23 mouse cellular contexts compared by ENCODE assay signal in genomic region chr1:54762216-54762807, GRCm38 (mm10).
DNase-seq lines count a peak whose midpoint lies in the region; ATAC-seq and TF ChIP-seq lines count a peak whose summit lies in the region.
"Had no signal": no experiment of that assay in that cellular context is flagged by ENCODE, and none has a peak within 500 bp of the region (broad histone marks: within the 10 kb centered on the region; RNA-seq: fewer than 3 reads in every experiment).

No protein-coding gene starts in this region.

- H3K27ac ChIP-seq in heart, embryonic 12.5 days (ENCODE audit: poor library complexity, severe bottlenecking): no peak overlapping the region
- H3K27ac ChIP-seq in midbrain, embryonic 15.5 days: peak overlapping the region; percentile 12; the same call in 1 of the 2 replicates
- no peak overlapping the region for H3K27ac ChIP-seq in midbrain, postnatal 0 days (ENCODE audit: low read depth, low read length)
- H3K27ac ChIP-seq in forebrain, embryonic 14.5 days (ENCODE audit: low read depth, low read length): peak overlapping the region; percentile 61; the same call in 1 of the 2 replicates
- H3K27ac ChIP-seq in neural tube, embryonic 14.5 days (ENCODE audit: low read depth, low read length): peak overlapping the region; percentile 64; the same call in 1 of the 2 replicates
- H3K27ac ChIP-seq: heart, embryonic 13.5 days; limb, embryonic 12.5 days; midbrain, embryonic 12.5 days had no signal

- no peak overlapping the region for H3K9ac ChIP-seq in heart, embryonic 12.5 days
- no peak overlapping the region for H3K9ac ChIP-seq in midbrain, embryonic 15.5 days
- no peak overlapping the region for H3K9ac ChIP-seq in midbrain, postnatal 0 days (replicated peaks; ENCODE audit: low read length, poor library complexity, severe bottlenecking)
- H3K9ac ChIP-seq in forebrain, embryonic 14.5 days (ENCODE audit: low read length): no peak overlapping the region
- H3K9ac ChIP-seq in neural tube, embryonic 14.5 days (replicated peaks; ENCODE audit: low read depth, low read length): no peak overlapping the region
- H3K9ac ChIP-seq: heart, embryonic 13.5 days; limb, embryonic 12.5 days; liver, postnatal 0 days; midbrain, embryonic 12.5 days had no signal

- H3K36me3 ChIP-seq in heart, embryonic 12.5 days: peaks cover 15% of the 10 kb centered on the region
- no peaks in the 10 kb centered on the region for H3K36me3 ChIP-seq in midbrain, embryonic 15.5 days (replicated peaks)
- H3K36me3 ChIP-seq in midbrain, postnatal 0 days (ENCODE audit: insufficient read depth, low read length): peaks cover 14% of the 10 kb centered on the region; the same call in 1 of the 2 replicates
- no peaks in the 10 kb centered on the region for H3K36me3 ChIP-seq in forebrain, embryonic 14.5 days (ENCODE audit: control insufficient read depth, insufficient read depth, low read length)
- no peaks in the 10 kb centered on the region; the same call in 1 of the 2 replicates for H3K36me3 ChIP-seq in neural tube, embryonic 14.5 days (ENCODE audit: control insufficient read depth, insufficient read depth, low read length)
- H3K36me3 ChIP-seq: midbrain, embryonic 12.5 days had no signal

- no peaks in the 10 kb centered on the region for H3K9me3 ChIP-seq in heart, embryonic 12.5 days (replicated peaks)
- H3K9me3 ChIP-seq in midbrain, embryonic 15.5 days: no peaks in the 10 kb centered on the region
- no peaks in the 10 kb centered on the region for H3K9me3 ChIP-seq in midbrain, postnatal 0 days (ENCODE audit: low read length)
- H3K9me3 ChIP-seq in forebrain, embryonic 14.5 days (replicated peaks; ENCODE audit: control insufficient read depth, low read length): no peaks in the 10 kb centered on the region
- H3K9me3 ChIP-seq in neural tube, embryonic 14.5 days (ENCODE audit: control insufficient read depth, low read length): no peaks in the 10 kb centered on the region
- H3K9me3 ChIP-seq: heart, embryonic 13.5 days; limb, embryonic 12.5 days; midbrain, embryonic 12.5 days had no signal

- 84% methylated on average over 10 of the region's 10 CpGs for WGBS in heart, embryonic 12.5 days
- WGBS in midbrain, embryonic 15.5 days: 69% methylated on average over 10 of the region's 10 CpGs
- WGBS in midbrain, postnatal 0 days: 79% methylated on average over 10 of the region's 10 CpGs
- WGBS in forebrain, embryonic 14.5 days: 12% methylated on average over 10 of the region's 10 CpGs
- 43% methylated on average over 10 of the region's 10 CpGs for WGBS in neural tube, embryonic 14.5 days

- H3K4me2 ChIP-seq in heart, embryonic 12.5 days: no peak overlapping the region
- H3K4me2 ChIP-seq in midbrain, embryonic 15.5 days: no peak overlapping the region
- H3K4me2 ChIP-seq in midbrain, postnatal 0 days (ENCODE audit: low read depth, low read length, poor library complexity, severe bottlenecking): no peak overlapping the region
- 0 out of 2 replicates have a peak overlapping the region, but pooled peaks have one; percentile 8 for H3K4me2 ChIP-seq in forebrain, embryonic 14.5 days (ENCODE audit: low read length)
- H3K4me2 ChIP-seq in neural tube, embryonic 14.5 days (ENCODE audit: low read depth, low read length): no peak overlapping the region
- H3K4me2 ChIP-seq: heart, embryonic 13.5 days; limb, embryonic 12.5 days; liver, embryonic 11.5 days; midbrain, embryonic 12.5 days had no signal

- H3K27me3 ChIP-seq in heart, embryonic 12.5 days (replicated peaks): no peaks in the 10 kb centered on the region
- H3K27me3 ChIP-seq in midbrain, embryonic 15.5 days (replicated peaks): no peaks in the 10 kb centered on the region
- H3K27me3 ChIP-seq in midbrain, postnatal 0 days (ENCODE audit: insufficient read depth, low read length): no peaks in the 10 kb centered on the region
- no peaks in the 10 kb centered on the region for H3K27me3 ChIP-seq in forebrain, embryonic 14.5 days (replicated peaks; ENCODE audit: control insufficient read depth, insufficient read depth, low read length)
- H3K27me3 ChIP-seq in neural tube, embryonic 14.5 days (ENCODE audit: control insufficient read depth, insufficient read depth, low read length): no peaks in the 10 kb centered on the region
- H3K27me3 ChIP-seq: heart, embryonic 13.5 days; limb, embryonic 12.5 days; midbrain, embryonic 12.5 days had no signal

- DNase-seq in heart, adult 11 months: peak; percentile 66
- no peak for DNase-seq in midbrain, postnatal 0 days (ENCODE audit: low spot score)
- DNase-seq in forebrain, embryonic 14.5 days (ENCODE audit: low spot score): peak; percentile 65
- DNase-seq in left cerebral cortex, adult 18-20 months (ENCODE audit: low spot score in 2 of 2): no peak
- DNase-seq in kidney, adult 11 months: no peak
- DNase-seq: adrenal gland, postnatal 10 days; cerebellum, adult 8-10 months; cerebellum, postnatal 36 days; embryo, embryonic 11 days; gastrocnemius, postnatal 14 days; heart, adult 18-20 months; heart, postnatal 14 days; kidney, adult 18-20 months; liver, postnatal 0 days; lung, postnatal 10 days; thymus, postnatal 14 days had no signal

- no peak for ATAC-seq in heart, embryonic 12.5 days (ENCODE audit: insufficient number of reproducible peaks, low FRiP score)
- ATAC-seq in midbrain, embryonic 15.5 days (replicated peaks): no peak
- ATAC-seq in midbrain, postnatal 0 days (ENCODE audit: low FRiP score): no peak
- peak; percentile 68 for ATAC-seq in forebrain, embryonic 14.5 days
- peak; percentile 77; the same call in 1 of the 2 replicates for ATAC-seq in neural tube, embryonic 14.5 days (ENCODE audit: low read depth)
- ATAC-seq: liver, postnatal 0 days had no signal

- H3K4me1 ChIP-seq in heart, embryonic 12.5 days (replicated peaks): peaks cover 1% of the 10 kb centered on the region; the same call in 1 of the 2 replicates
- H3K4me1 ChIP-seq in midbrain, embryonic 15.5 days: no peaks in the 10 kb centered on the region
- H3K4me1 ChIP-seq in midbrain, postnatal 0 days (ENCODE audit: insufficient read depth, low read length): no peaks in the 10 kb centered on the region
- 0 out of 2 replicates have a peak, but pooled peaks cover 3% of the 10 kb centered on the region for H3K4me1 ChIP-seq in forebrain, embryonic 14.5 days (ENCODE audit: control insufficient read depth, insufficient read depth, low read length)
- H3K4me1 ChIP-seq in neural tube, embryonic 14.5 days (ENCODE audit: control insufficient read depth, insufficient read depth, low read length): no peaks in the 10 kb centered on the region
- H3K4me1 ChIP-seq: limb, embryonic 12.5 days had no signal

- H3K4me3 ChIP-seq in heart, embryonic 12.5 days: no peak overlapping the region
- H3K4me3 ChIP-seq in midbrain, embryonic 15.5 days: no peak overlapping the region
- H3K4me3 ChIP-seq in midbrain, postnatal 0 days (ENCODE audit: low read depth, low read length): no peak overlapping the region
- no peak overlapping the region for H3K4me3 ChIP-seq in forebrain, embryonic 14.5 days (ENCODE audit: low read depth, low read length)
- H3K4me3 ChIP-seq in neural tube, embryonic 14.5 days (ENCODE audit: low read depth, low read length): no peak overlapping the region
- H3K4me3 ChIP-seq: heart, embryonic 13.5 days; limb, embryonic 12.5 days; midbrain, embryonic 12.5 days had no signal

- no peak for TF ChIP-seq CTCF in midbrain, postnatal 0 days (IDR thresholded peaks at IDR 0.05)

Comparison
In these comparisons a context has a peak if more than half of its experiments do, and no peak if none do; other contexts are left out.
1. H3K27ac ChIP-seq: peak in midbrain, embryonic 15.5 days (single experiment), forebrain, embryonic 14.5 days (single experiment) and neural tube, embryonic 14.5 days (single experiment); none in heart, embryonic 12.5 days (single experiment) and midbrain, postnatal 0 days (single experiment).
2. DNase-seq: peak in heart, adult 11 months (single experiment) and forebrain, embryonic 14.5 days (single experiment); none in midbrain, postnatal 0 days (single experiment), left cerebral cortex, adult 18-20 months (0 of 2) and kidney, adult 11 months (single experiment).
3. ATAC-seq: peak in forebrain, embryonic 14.5 days (single experiment) and neural tube, embryonic 14.5 days (single experiment); none in heart, embryonic 12.5 days (single experiment), midbrain, embryonic 15.5 days (single experiment) and midbrain, postnatal 0 days (single experiment).